Mouse (Mus musculus) bone marrow macrophage, adult 2 months (primary cell): Measurements from ENCODE around the gene Pigo.

ENCODE experiments used
- CTCF ChIP-seq: IDR thresholded peaks from 2 replicates; pipeline ENCODE4 v1.5.1; 2012; ENCODE audit warnings: low read depth, mild to moderate bottlenecking, low read length, moderate library complexity
- POLR2A ChIP-seq: IDR thresholded peaks from 2 replicates; pipeline ENCODE4 v1.6.1; 2012; ENCODE audit warnings: mild to moderate bottlenecking, low read depth, low read length, borderline replicate concordance

DNA sequence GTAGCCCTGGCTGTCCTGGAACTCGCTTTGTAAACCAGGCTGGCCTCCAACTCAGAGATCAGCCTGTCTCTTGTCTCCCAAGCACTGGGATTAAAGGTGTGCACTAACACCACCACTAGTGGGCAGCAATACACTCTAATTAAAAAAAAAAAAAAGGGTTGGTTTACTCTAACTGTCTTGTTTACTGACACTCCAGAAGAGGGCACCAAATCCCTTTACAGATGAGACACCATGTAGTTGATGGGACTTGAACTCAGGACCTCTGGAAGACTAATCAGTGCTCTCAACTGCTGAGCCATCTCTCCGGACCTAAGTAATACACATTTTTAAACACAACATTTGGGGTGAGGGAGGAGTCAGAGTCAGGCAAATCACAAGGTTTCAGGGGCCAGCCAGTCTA lies 19.9 kb downstream of the Pigo start:
- no peak for TF ChIP-seq CTCF
- no peak for TF ChIP-seq POLR2A
